Mouse (Mus musculus) kidney, adult 18-20 months (tissue): Measurements from ENCODE around the gene Ell2.
"Not testable (repeated sequence)": the region's sequence is repeated elsewhere in the genome, so short reads cannot be mapped to it uniquely, and the experiment has no call there.

Experiments used
- DNase-seq: peaks from one replicate; pipeline ENCODE4 v3.0.0; 2021

The Ell2 gene

DNA sequence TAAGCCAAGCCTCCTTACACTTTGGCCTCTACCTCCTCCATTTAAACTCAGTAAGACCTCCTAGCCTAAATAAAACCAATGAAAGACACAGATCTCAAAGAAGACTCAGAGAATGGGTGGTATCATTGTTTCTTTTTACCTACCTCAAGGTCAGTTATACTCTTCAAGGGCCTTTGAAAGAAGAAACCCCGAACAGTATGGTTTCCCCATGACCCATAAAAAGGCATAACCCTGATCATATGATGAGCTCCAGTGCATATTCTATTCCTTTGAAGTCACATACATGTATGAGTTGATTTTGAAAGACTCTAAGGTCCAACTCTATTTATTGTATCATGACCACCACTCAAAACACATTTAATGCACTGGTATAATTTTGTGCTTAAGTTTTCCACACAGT lies at the start of gene Ell2:
Gene Ell2, plus strand, starts transcription at position 301 of the 400 bp plus-strand sequence.
- no peak for DNase-seq

DNA sequence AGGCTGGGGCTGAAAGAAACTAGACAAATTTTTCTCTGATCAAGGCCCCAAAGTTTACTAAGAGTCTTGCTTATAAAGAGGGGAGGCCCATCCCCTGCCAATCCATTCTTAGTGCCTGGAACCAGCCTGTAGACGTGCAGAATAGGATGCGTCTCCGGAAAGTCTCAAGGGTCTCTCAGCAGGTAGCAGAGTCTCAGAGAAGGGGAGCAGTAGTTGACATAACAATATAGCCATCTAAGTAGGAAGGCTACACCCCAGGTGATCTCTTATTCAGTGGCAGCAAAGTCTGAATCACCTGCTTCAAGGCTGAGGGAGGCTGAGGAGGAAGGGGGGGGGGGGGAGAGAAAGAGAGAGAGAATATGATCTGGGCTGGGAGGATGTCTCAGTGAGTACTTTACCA lies 21.1 kb upstream of the Ell2 start:
- DNase-seq = no peak

- DNase-seq = no peak
Observed at GRCm38 (mm10) chr13:75686995-75687394, 19.6 kb upstream of the Ell2 start.

DNA sequence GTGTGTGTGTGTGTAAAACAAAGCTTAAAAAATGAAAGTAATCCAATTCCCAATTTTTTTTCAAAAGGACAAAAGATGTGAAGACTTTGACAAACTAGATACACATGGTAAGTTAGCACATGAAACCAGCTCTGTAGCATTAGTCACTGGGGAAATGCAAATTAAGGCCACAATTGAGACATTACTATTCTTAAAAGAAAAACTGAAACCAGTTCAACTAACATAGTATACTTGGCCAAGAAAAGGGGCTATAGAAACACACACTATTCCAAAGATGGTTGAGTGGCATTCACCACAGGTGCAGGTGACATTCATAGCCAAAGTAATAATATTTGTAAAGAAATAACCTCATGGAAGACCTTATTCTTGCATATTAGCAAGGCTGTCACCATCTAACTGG lies 14.9 kb upstream of the Ell2 start:
- DNase-seq = no peak

DNA sequence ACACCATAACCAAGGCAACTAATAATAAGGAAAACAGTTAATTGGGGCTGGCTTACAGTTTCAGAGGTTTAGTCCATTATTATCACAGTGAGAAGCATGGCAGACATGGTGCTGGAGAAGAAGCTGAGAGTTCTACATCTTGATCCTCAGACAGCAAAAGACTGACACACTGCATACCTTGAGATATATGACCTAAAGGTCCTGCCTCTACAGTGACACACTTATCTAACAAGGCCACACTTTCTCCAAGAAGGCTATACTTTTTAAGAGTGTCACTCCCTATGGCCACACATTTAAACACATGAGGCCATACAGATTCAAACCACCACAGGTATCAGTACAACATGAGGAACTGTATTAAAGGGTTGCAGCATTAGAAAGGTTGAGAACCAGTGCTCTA lies 13.5 kb upstream of the Ell2 start:
- DNase-seq = no peak

- no peak for DNase-seq
Observed at GRCm38 (mm10) chr13:75702814-75703213, 3.7 kb upstream of the Ell2 start.

GRCm38 (mm10) chr13:75706882-75707816 lies 592 bp downstream of the Ell2 start:
- peak; percentile 96 for DNase-seq

GRCm38 (mm10) chr13:75707821-75708636 lies 1.5 kb downstream of the Ell2 start:
- peak; percentile 80 for DNase-seq

DNA sequence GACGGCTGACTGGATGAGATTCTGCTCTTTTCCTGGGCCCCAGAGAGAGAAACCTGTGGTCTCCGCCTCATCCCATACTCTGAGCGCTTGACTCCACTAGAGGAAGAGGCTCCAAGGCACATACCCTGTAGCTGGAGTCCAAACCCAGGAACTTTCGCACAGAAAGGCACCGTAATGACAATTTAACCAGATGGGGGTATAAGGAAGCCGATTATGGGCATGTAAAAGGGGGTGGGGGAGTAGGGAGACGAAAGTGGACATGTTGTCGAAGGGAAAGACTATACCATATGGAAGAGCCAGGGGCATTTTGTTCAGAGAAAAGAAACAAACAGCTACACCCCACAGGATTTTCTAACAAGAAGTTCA lies 2.1 kb downstream of the Ell2 start:
- no peak for DNase-seq

DNA sequence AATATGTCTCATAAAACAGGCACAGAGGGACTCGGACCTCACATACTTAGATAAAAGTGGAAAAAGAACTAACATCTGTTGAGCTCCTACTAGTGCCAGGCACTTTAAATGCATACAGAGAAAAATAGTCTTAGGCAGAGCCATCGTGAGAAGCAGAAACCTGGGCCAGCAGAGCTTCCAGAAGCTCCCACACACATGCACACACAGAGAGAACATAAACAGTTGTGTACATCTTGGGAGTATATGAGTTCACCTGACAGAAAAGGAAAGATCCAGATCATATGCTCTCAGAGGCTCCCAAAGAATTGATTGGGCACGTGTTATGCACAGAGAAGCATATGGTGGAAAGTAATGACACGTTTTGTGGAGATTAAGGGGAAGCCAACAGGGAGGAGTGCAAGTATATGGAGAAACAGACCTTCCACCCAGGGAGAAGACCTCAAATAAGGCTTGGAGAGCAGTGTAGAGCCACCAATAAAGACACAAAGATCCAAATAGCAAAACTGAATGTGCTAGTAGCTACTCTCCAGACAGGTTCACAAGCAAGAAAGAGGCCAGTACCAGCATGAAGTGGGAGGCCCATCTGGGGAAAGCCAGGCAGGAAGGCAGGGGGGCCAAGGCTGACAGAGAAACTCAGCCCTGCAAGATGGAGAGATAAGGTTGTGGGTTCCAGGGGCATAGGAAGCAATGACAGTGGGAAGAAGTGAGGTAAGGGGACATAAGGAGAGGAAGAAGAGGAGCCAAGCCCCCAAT lies 2.6 kb downstream of the Ell2 start:
- no peak for DNase-seq

- no peak for DNase-seq
Observed at GRCm38 (mm10) chr13:75710152-75710551, 3.6 kb downstream of the Ell2 start.

DNA sequence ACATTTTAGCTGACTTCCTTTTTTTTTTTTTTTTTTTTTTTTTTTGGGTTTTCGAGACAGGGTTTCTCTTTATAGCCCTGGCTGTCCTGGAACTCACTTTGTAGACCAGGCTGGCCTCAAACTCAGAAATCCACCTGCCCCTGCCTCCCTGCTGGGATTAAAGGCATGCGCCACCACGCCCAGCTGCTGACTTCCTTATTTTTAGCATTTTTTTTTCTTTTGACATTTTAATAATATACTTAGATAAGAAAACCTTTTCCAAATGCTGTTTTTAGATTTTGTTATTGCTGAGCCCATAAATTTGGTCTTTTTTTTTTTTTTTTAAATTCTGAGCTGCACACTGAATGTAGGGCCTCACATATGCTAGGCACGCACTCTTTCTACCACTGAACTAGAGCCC lies 5.0 kb downstream of the Ell2 start:
- not testable (repeated sequence) for DNase-seq

- not testable (repeated sequence) for DNase-seq
Observed at GRCm38 (mm10) chr13:75712544-75712943, 6.0 kb downstream of the Ell2 start.

- DNase-seq = no peak
Observed at GRCm38 (mm10) chr13:75714407-75714806, 7.8 kb downstream of the Ell2 start.

DNA sequence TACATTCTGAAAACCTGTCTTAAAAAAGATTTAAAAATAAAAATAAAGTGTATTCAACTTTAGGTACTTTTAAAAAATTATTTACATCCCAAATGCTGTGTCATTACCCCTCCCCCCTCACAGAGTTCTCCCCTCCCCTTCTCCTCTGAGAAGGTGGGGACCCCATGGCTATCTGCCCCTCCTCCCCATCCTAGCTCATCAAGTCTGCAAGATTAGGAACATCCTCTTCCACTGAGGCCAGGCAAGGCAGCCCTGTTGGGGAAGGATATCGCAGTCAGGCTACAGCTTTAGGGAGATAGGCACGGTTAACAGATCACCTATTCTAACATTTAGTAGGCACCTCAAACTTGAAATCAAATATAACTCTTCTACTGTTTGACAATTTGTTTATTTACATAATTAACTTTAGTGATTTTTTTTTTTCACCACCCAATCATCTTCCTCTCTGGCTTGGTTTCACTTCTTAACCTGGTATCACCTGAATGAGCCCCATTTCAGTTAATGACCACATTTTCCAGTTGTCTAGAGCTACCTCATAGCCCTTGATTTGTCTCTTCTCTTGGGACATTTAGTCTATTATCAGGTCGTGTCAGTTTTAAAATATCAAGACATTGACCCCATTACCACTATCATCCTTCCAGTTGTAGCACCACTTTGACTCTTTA lies 11.2 kb downstream of the Ell2 start:
- DNase-seq = no peak

- no peak for DNase-seq
Observed at GRCm38 (mm10) chr13:75718376-75718775, 11.8 kb downstream of the Ell2 start.

DNA sequence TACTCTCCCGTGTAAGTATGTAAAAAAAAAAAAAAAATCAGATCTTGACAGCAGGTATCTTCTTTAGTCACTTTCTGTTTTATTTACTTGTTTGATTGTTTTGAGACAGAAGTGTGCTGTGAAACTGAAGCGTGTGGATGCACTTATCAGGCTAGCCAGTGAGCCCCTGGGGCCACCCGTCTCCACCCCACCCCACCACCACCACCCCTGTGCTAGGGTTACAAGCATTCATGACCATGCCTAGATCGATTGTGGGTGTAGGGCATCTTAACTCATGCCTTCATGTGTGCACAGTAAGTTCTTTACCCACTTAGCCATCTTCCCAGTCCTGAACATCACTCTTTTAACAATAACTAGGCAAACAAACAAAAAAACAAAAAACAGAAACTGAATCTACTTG lies 13.1 kb downstream of the Ell2 start:
- no peak for DNase-seq

GRCm38 (mm10) chr13:75726569-75727373 lies 20.2 kb downstream of the Ell2 start:
- DNase-seq = no peak

DNA sequence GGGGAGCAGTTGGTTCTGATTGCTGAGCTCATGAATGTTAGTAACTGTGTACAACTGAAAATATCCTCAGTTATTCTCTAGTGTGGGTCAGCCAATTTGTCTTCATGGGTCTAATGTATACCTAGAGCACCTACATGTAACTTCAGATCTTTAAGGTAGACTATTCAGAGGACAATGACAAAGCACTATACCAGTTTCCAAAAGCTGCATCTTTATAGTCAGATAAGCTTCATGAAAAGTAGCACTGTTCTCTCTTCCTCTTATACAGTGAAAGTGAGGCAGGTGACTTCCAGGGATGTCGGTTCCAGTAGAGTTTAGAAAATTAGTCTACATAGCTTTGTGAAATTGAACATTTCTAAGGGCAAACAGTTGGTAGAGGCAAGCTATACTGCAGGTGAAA lies 21.4 kb downstream of the Ell2 start:
- no peak for DNase-seq

GRCm38 (mm10) chr13:75729834-75730233 lies 23.3 kb downstream of the Ell2 start:
- DNase-seq = no peak

- DNase-seq = no peak
Observed at GRCm38 (mm10) chr13:75730717-75731116, 24.2 kb downstream of the Ell2 start.
